Mouse (Mus musculus) hindbrain, embryonic 11.5 days (tissue): ENCODE measurements around the gene Lexm. TPM values are rescaled to one million over a fixed set of nuclear protein-coding genes. Genes with fewer than 3 reads are reported as not detected.
A peak's percentile ranks its signal among the peaks of the same experiment; 100 is the strongest.

Experiments used
- ATAC-seq: fragments of 200-750 bp; cut with Nextera tagmentation; 2 replicates; pipeline ENCODE4 v1.8.0; 2017; ENCODE audit warnings: mild to moderate bottlenecking, moderate TSS enrichment, moderate library complexity; ENCODE audit not compliant: low FRiP score
- DNase-seq: peaks from one replicate; pipeline ENCODE4 v3.0.0-alpha.2; 2015; ENCODE audit warnings: low spot score
- H3K27ac ChIP-seq: fragments of 300-500 bp; sonication (generic); 2 replicates; pipeline ENCODE4 v1.5.1; 2014; ENCODE audit warnings: mild to moderate bottlenecking, low read depth, low read length
- H3K27me3 ChIP-seq: fragments of 300-500 bp; sonication (generic); 2 replicates; pipeline ENCODE4 v1.6.1; 2014; ENCODE audit warnings: mild to moderate bottlenecking, low read length, moderate library complexity, mixed read lengths; ENCODE audit not compliant: control insufficient read depth, insufficient read depth
- H3K36me3 ChIP-seq: fragments of 300-500 bp; sonication (generic); 2 replicates; pipeline ENCODE4 v1.6.1; 2014; ENCODE audit warnings: mild to moderate bottlenecking, low read length, moderate library complexity, mixed read lengths; ENCODE audit not compliant: control insufficient read depth, insufficient read depth
- H3K4me1 ChIP-seq: fragments of 300-500 bp; sonication (generic); replicated peaks from 2 replicates; pipeline ENCODE4 v1.6.1; 2014; ENCODE audit warnings: low read length, mixed read lengths; ENCODE audit not compliant: control insufficient read depth, insufficient read depth
- H3K4me2 ChIP-seq: fragments of 300-500 bp; sonication (generic); replicated peaks from 2 replicates; pipeline ENCODE4 v1.6.1; 2014; ENCODE audit warnings: mild to moderate bottlenecking, low read depth, low read length
- H3K4me3 ChIP-seq: fragments of 300-500 bp; sonication (generic); 2 replicates; pipeline ENCODE4 v1.5.1; 2014; ENCODE audit warnings: low read depth, low read length
- H3K9ac ChIP-seq: fragments of 300-500 bp; sonication (generic); 2 replicates; pipeline ENCODE4 v1.6.1; 2014; ENCODE audit warnings: low read depth, low read length
- H3K9me3 ChIP-seq: fragments of 300-500 bp; sonication (generic); 2 replicates; pipeline ENCODE4 v1.6.1; 2016; ENCODE audit warnings: low read length; ENCODE audit not compliant: control insufficient read depth
- WGBS: fragments of 180-500 bp; shearing (Covaris S2); extraction: QIAGEN DNeasy Blood & Tissue Kit; methylation state at CpG from one replicate; pipeline ENCODE4 v1.1.7; 2014; 5-methylcytosine and 5-hydroxymethylcytosine counted together
- polyA plus RNA-seq: library from polyadenylated mRNA; unstranded; fragments of >200 nt; fragmentation: Nextera tagmentation; extraction: Ambion mirVana; gene quantifications from 2 replicates; pipeline ENCODE4 v1.2.1, GENCODE M21; 2014

Lexm gene
- polyA plus RNA-seq, 1 experiment from 2014 or later = 0.19 TPM

GRCm38 (mm10) chr4:106564161-106564560 lies 52.9 kb downstream of the Lexm start:
- H3K9me3 ChIP-seq = no peaks in the 10 kb centered on the region
- no peak overlapping the region for H3K9ac ChIP-seq
- DNase-seq (no peak), ATAC-seq (no peak)
- no peaks in the 10 kb centered on the region for H3K27me3 ChIP-seq
- H3K27ac ChIP-seq = no peak overlapping the region
- peaks cover 14% of the 10 kb centered on the region for H3K36me3 ChIP-seq
- WGBS = 90% methylated on average over 11 of the region's 11 CpGs
- no peak overlapping the region for H3K4me3 ChIP-seq
- peaks cover 13% of the 10 kb centered on the region for H3K4me1 ChIP-seq
- no peak overlapping the region for H3K4me2 ChIP-seq

GRCm38 (mm10) chr4:106562837-106563790 lies 53.9 kb downstream of the Lexm start:
- H3K27ac ChIP-seq = no peak overlapping the region
- peaks cover 13% of the 10 kb centered on the region for H3K4me1 ChIP-seq
- H3K4me3 ChIP-seq = peak overlapping the region; percentile 94
- peak overlapping the region; percentile 89 for H3K9ac ChIP-seq
- peak overlapping the region; percentile 94 for H3K4me2 ChIP-seq
- ATAC-seq (no peak), DNase-seq (peak; percentile 27)
- 56% methylated on average over 9 of the region's 9 CpGs for WGBS
- H3K36me3 ChIP-seq = peaks cover 14% of the 10 kb centered on the region
- H3K27me3 ChIP-seq = no peaks in the 10 kb centered on the region
- no peaks in the 10 kb centered on the region for H3K9me3 ChIP-seq

- peak overlapping the region; percentile 89 for H3K9ac ChIP-seq
- DNase-seq = no peak
- WGBS = 15% methylated on average over 6 of the region's 6 CpGs
- H3K9me3 ChIP-seq = no peaks in the 10 kb centered on the region
- no peak overlapping the region for H3K27ac ChIP-seq
- ATAC-seq = no peak
- H3K4me2 ChIP-seq = peak overlapping the region; percentile 94
- H3K4me1 ChIP-seq = peaks cover 13% of the 10 kb centered on the region
- H3K36me3 ChIP-seq = peaks cover 7% of the 10 kb centered on the region; the same call in 1 of the 2 replicates
- H3K27me3 ChIP-seq = no peaks in the 10 kb centered on the region
- peak overlapping the region; percentile 94 for H3K4me3 ChIP-seq
Measured at GRCm38 (mm10) chr4:106562006-106562405, 55.0 kb downstream of the Lexm start.

GRCm38 (mm10) chr4:106560846-106561781 lies 55.9 kb downstream of the Lexm start, which contains the start of gene Dhcr24:
Gene Dhcr24 (plus strand): TSS chr4:106561038.
- Histone ChIP-seq H3K4me1 (peaks cover 13% of the 10 kb centered on the region), H3K4me3 (peak within 1 kb of the TSS; percentile 94), H3K9ac (peak within 1 kb of the TSS; percentile 89), H3K4me2 (peak within 1 kb of the TSS; percentile 94), H3K27ac (peak within 1 kb of the TSS; percentile 81), H3K27me3 (no peaks in the 10 kb centered on the region), H3K9me3 (no peaks in the 10 kb centered on the region), H3K36me3 (peaks cover 7% of the 10 kb centered on the region; the same call in 1 of the 2 replicates)
- DNase-seq (peak; percentile 94), ATAC-seq (peak; percentile 97)
- WGBS = under 1% methylated on average over 65 of the region's 89 CpGs

GRCm38 (mm10) chr4:106560213-106560845 lies 56.7 kb downstream of the Lexm start:
- Histone ChIP-seq H3K9me3 (no peaks in the 10 kb centered on the region), H3K36me3 (0 out of 2 replicates have a peak, but pooled peaks cover 3% of the 10 kb centered on the region), H3K4me2 (peak overlapping the region; percentile 94), H3K9ac (peak overlapping the region; percentile 38), H3K27ac (peak overlapping the region; percentile 81), H3K27me3 (no peaks in the 10 kb centered on the region), H3K4me3 (peak overlapping the region; percentile 94), H3K4me1 (peaks cover 13% of the 10 kb centered on the region)
- no peak for DNase-seq
- ATAC-seq = peak; percentile 82
- 2% methylated on average over 17 of the region's 20 CpGs for WGBS

GRCm38 (mm10) chr4:106559343-106560212 lies 57.5 kb downstream of the Lexm start:
- H3K9me3 ChIP-seq = no peaks in the 10 kb centered on the region
- H3K27me3 ChIP-seq = no peaks in the 10 kb centered on the region
- peak overlapping the region; percentile 94 for H3K4me2 ChIP-seq
- ATAC-seq = no peak
- peak overlapping the region; percentile 94 for H3K4me3 ChIP-seq
- DNase-seq = no peak
- H3K36me3 ChIP-seq = 0 out of 2 replicates have a peak, but pooled peaks cover 3% of the 10 kb centered on the region
- peak overlapping the region; percentile 38 for H3K9ac ChIP-seq
- H3K4me1 ChIP-seq = peaks cover 13% of the 10 kb centered on the region
- WGBS = 30% methylated on average over 13 of the region's 13 CpGs
- peak overlapping the region; percentile 81; the same call in 1 of the 2 replicates for H3K27ac ChIP-seq

- Histone ChIP-seq H3K9me3 (no peaks in the 10 kb centered on the region), H3K9ac (no peak overlapping the region), H3K36me3 (no peaks in the 10 kb centered on the region), H3K4me1 (peaks cover 7% of the 10 kb centered on the region), H3K27me3 (no peaks in the 10 kb centered on the region), H3K27ac (no peak overlapping the region), H3K4me3 (no peak overlapping the region), H3K4me2 (no peak overlapping the region)
- no CpG with 5 or more reads among the region's 1 CpGs for WGBS
- DNase-seq = no peak
- ATAC-seq = no peak
Measured at GRCm38 (mm10) chr4:106557978-106558377, 59.1 kb downstream of the Lexm start.
